Comparison of ENCODE assay signal across 8 mouse cellular contexts in genomic region chr5:36530129-36530751, GRCm38 (mm10). TPM values are rescaled to one million over a fixed set of nuclear protein-coding genes. Genes with fewer than 3 reads are reported as not detected.
DNase-seq lines count a peak whose midpoint lies in the region; ATAC-seq and TF ChIP-seq lines count a peak whose summit lies in the region.

No protein-coding gene starts in this region.

- H3K9ac ChIP-seq in embryonic facial prominence, embryonic 14.5 days (ENCODE audit: low read depth, low read length), result peak overlapping the region; percentile 84
- peak overlapping the region; percentile 91 for H3K9ac ChIP-seq in heart, adult 2 months (ENCODE audit: low read depth, low read length)
- peak overlapping the region; percentile 83 for H3K9ac ChIP-seq in limb, embryonic 12.5 days (replicated peaks)
- H3K9ac ChIP-seq in midbrain, embryonic 14.5 days (replicated peaks; ENCODE audit: low read length), result peak overlapping the region; percentile 88

- peaks cover 9% of the 10 kb centered on the region for H3K4me1 ChIP-seq in bone marrow, adult 2 months (ENCODE audit: control insufficient read depth, insufficient read depth, low read length)
- peaks cover 13% of the 10 kb centered on the region for H3K4me1 ChIP-seq in embryonic facial prominence, embryonic 14.5 days (ENCODE audit: control insufficient read depth, insufficient read depth, low read length)
- H3K4me1 ChIP-seq in heart, adult 2 months (ENCODE audit: control insufficient read depth, insufficient read depth, low read length), result peaks cover 10% of the 10 kb centered on the region
- H3K4me1 ChIP-seq in limb, embryonic 12.5 days (replicated peaks), result peaks cover 15% of the 10 kb centered on the region
- H3K4me1 ChIP-seq in midbrain, embryonic 14.5 days (ENCODE audit: control insufficient read depth, insufficient read depth, low read length), result peaks cover 13% of the 10 kb centered on the region

- peak; percentile 41; the same call in 1 of the 2 replicates for TF ChIP-seq POLR2A in bone marrow, adult 2 months (IDR thresholded peaks at IDR 0.05; ENCODE audit: borderline replicate concordance, control insufficient read depth, low read depth, low read length)
- TF ChIP-seq POLR2A in heart, adult 2 months (IDR thresholded peaks at IDR 0.05; ENCODE audit: insufficient read depth, low read depth, low read length), result peak; percentile 57; the same call in 1 of the 2 replicates

- peak; percentile 98 for ATAC-seq in embryonic facial prominence, embryonic 14.5 days (ENCODE audit: low read depth)
- peak; percentile 98 for ATAC-seq in limb, embryonic 12.5 days (ENCODE audit: insufficient number of reproducible peaks, insufficient read depth, low FRiP score, low TSS enrichment, low read depth)
- peak; percentile 95 for ATAC-seq in midbrain, embryonic 14.5 days (ENCODE audit: low FRiP score, low TSS enrichment)

- peak overlapping the region; percentile 15; the same call in 1 of the 2 replicates for H3K27ac ChIP-seq in bone marrow, adult 2 months (ENCODE audit: control insufficient read depth, insufficient read depth, low read depth, low read length, poor library complexity)
- peak overlapping the region; percentile 58 for H3K27ac ChIP-seq in embryonic facial prominence, embryonic 14.5 days (replicated peaks; ENCODE audit: low read depth, low read length)
- peak overlapping the region; percentile 79 for H3K27ac ChIP-seq in heart, adult 2 months
- H3K27ac ChIP-seq in limb, embryonic 12.5 days, result peak overlapping the region; percentile 80
- H3K27ac ChIP-seq in midbrain, embryonic 14.5 days (replicated peaks; ENCODE audit: low read depth, low read length), result peak overlapping the region; percentile 89

- intact Hi-C loops in heart, adult 2 months (cut with DNase I), result loop anchor here (1.0 kb wide), 1 partner anchor 52 kb away; no protein-coding TSS in a partner anchor

- TF ChIP-seq CTCF in bone marrow, adult 2 months (IDR thresholded peaks at IDR 0.05; ENCODE audit: control insufficient read depth, insufficient read depth, low read length), result no peak
- no peak for TF ChIP-seq CTCF in heart, adult 2 months (IDR thresholded peaks at IDR 0.05)

- peak overlapping the region; percentile 66 for H3K4me2 ChIP-seq in embryonic facial prominence, embryonic 14.5 days (ENCODE audit: low read depth, low read length)
- H3K4me2 ChIP-seq in limb, embryonic 12.5 days, result peak overlapping the region; percentile 86
- peak overlapping the region; percentile 87 for H3K4me2 ChIP-seq in midbrain, embryonic 14.5 days (ENCODE audit: low read length)

- no peaks in the 10 kb centered on the region for H3K27me3 ChIP-seq in embryonic facial prominence, embryonic 14.5 days (replicated peaks; ENCODE audit: control insufficient read depth, insufficient read depth, low read length)
- H3K27me3 ChIP-seq in heart, adult 2 months (ENCODE audit: control insufficient read depth, insufficient read depth, low read length), result no peaks in the 10 kb centered on the region
- no peaks in the 10 kb centered on the region for H3K27me3 ChIP-seq in limb, embryonic 12.5 days
- H3K27me3 ChIP-seq in midbrain, embryonic 14.5 days (ENCODE audit: control insufficient read depth, insufficient read depth, low read length), result no peaks in the 10 kb centered on the region

- 2% methylated on average over 28 of the region's 28 CpGs for WGBS in bone marrow, adult 2 months
- under 1% methylated on average over 22 of the region's 28 CpGs for WGBS in embryonic facial prominence, embryonic 14.5 days
- under 1% methylated on average over 28 of the region's 28 CpGs for whole genome bisulfite sequencing in heart, adult 2 months
- under 1% methylated on average over 28 of the region's 28 CpGs for WGBS in limb, embryonic 12.5 days
- under 1% methylated on average over 28 of the region's 28 CpGs for WGBS in midbrain, embryonic 14.5 days

- peak overlapping the region; percentile 80 for H3K4me3 ChIP-seq in bone marrow, adult 2 months (replicated peaks; ENCODE audit: control insufficient read depth, low read depth, low read length)
- peak overlapping the region; percentile 76 for H3K4me3 ChIP-seq in embryonic facial prominence, embryonic 14.5 days (ENCODE audit: low read depth, low read length)
- H3K4me3 ChIP-seq in heart, adult 2 months, result peak overlapping the region; percentile 64
- H3K4me3 ChIP-seq in limb, embryonic 12.5 days (replicated peaks), result peak overlapping the region; percentile 79
- H3K4me3 ChIP-seq in midbrain, embryonic 14.5 days (replicated peaks; ENCODE audit: low read depth, low read length), result peak overlapping the region; percentile 85

- H3K79me2 ChIP-seq in heart, adult 2 months (replicated peaks; ENCODE audit: control insufficient read depth, insufficient read depth, low read length), result peaks cover 4% of the 10 kb centered on the region; the same call in 1 of the 2 replicates

- TF ChIP-seq EP300 in heart, adult 2 months (IDR thresholded peaks at IDR 0.05; ENCODE audit: insufficient read depth, low read depth, low read length), result peak; percentile 38; the same call in 1 of the 2 replicates

- peak; percentile 93 for DNase-seq in 3134 (ENCODE audit: extremely low read depth, insufficient read length, low spot score)
- peak; percentile 97 for DNase-seq in embryonic facial prominence, embryonic 14.5 days (ENCODE audit: low spot score)
- peak; percentile 96 to 98 for DNase-seq in heart, adult 2 months
- DNase-seq in kidney, adult 8-10 months, result peak; percentile 95 to 97
- peak; percentile 95 for DNase-seq in midbrain, embryonic 14.5 days
- peak; percentile 68 for DNase-seq in spleen, adult 12 weeks (ENCODE audit: low spot score)

- no peaks in the 10 kb centered on the region for H3K36me3 ChIP-seq in embryonic facial prominence, embryonic 14.5 days (ENCODE audit: control insufficient read depth, insufficient read depth, low read length)
- H3K36me3 ChIP-seq in heart, adult 2 months (ENCODE audit: control insufficient read depth, insufficient read depth, low read length), result no peaks in the 10 kb centered on the region
- no peaks in the 10 kb centered on the region for H3K36me3 ChIP-seq in limb, embryonic 12.5 days
- H3K36me3 ChIP-seq in midbrain, embryonic 14.5 days (ENCODE audit: control insufficient read depth, insufficient read depth, low read length), result no peaks in the 10 kb centered on the region; the same call in none of the 2 replicates

- no peaks in the 10 kb centered on the region for H3K9me3 ChIP-seq in embryonic facial prominence, embryonic 14.5 days (ENCODE audit: control insufficient read depth, low read length)
- H3K9me3 ChIP-seq in limb, embryonic 12.5 days, result no peaks in the 10 kb centered on the region
- H3K9me3 ChIP-seq in midbrain, embryonic 14.5 days (ENCODE audit: control insufficient read depth, low read length), result no peaks in the 10 kb centered on the region

RNA-seq across cellular contexts. Expression of gene Ccdc96, which starts 45.9 kb away (rescaled TPM):
- polyA plus RNA-seq in bone marrow, adult 2 months (2011; ENCODE audit: insufficient read depth, insufficient read length, low replicate concordance, missing spikeins), result 0.42 TPM in 1 of 2 replicates, not detected in the other
- 0.88 and 1.7 TPM in 2 replicates for polyA plus RNA-seq in embryonic facial prominence, embryonic 14.5 days (2014; fragmentation: Nextera tagmentation; extraction: Ambion mirVana)
- total RNA-seq in heart, adult 2 months (2021), result under 1 TPM; 0.21 to 0.39 TPM
- 0.09 and 0.14 TPM in 2 replicates for polyA plus RNA-seq in heart, adult 2 months (2012; rRNA removed)
- polyA plus RNA-seq in limb, embryonic 12.5 days (2016; fragmentation: Nextera tagmentation; extraction: Ambion mirVana), result 0.41 TPM in 2 replicates
- polyA plus RNA-seq in midbrain, embryonic 14.5 days (2014; fragmentation: Nextera tagmentation; extraction: Ambion mirVana), result 3.0 and 3.1 TPM in 2 replicates

RNA-seq across cellular contexts. Expression of gene Tada2b, which starts 46.2 kb away (rescaled TPM):
- polyA plus RNA-seq in bone marrow, adult 2 months (2011; ENCODE audit: insufficient read depth, insufficient read length, low replicate concordance, missing spikeins), result 6.4 and 7.9 TPM in 2 replicates
- 4.0 and 4.2 TPM in 2 replicates for polyA plus RNA-seq in embryonic facial prominence, embryonic 14.5 days (2014; fragmentation: Nextera tagmentation; extraction: Ambion mirVana)
- 10 to 100 TPM; 13.5 to 16.9 TPM for total RNA-seq in heart, adult 2 months (2021)
- 8.5 and 11.5 TPM in 2 replicates for polyA plus RNA-seq in heart, adult 2 months (2012; rRNA removed)
- polyA plus RNA-seq in limb, embryonic 12.5 days (2016; fragmentation: Nextera tagmentation; extraction: Ambion mirVana), result 1.8 and 2.0 TPM in 2 replicates
- polyA plus RNA-seq in midbrain, embryonic 14.5 days (2014; fragmentation: Nextera tagmentation; extraction: Ambion mirVana), result 7.0 and 7.1 TPM in 2 replicates

Comparison
In these comparisons a context has a peak if more than half of its experiments do, and no peak if none do; other contexts are left out.
1. Peak in every context shown above with its lines: DNase-seq, ATAC-seq, H3K4me3 ChIP-seq and H3K27ac ChIP-seq.
2. H3K27ac ChIP-seq: peak in every context shown above with its lines; median percentile 89 in midbrain, embryonic 14.5 days; 80 in limb, embryonic 12.5 days; 79 in heart, adult 2 months; 58 in embryonic facial prominence, embryonic 14.5 days; 15 in bone marrow, adult 2 months.